Mouse (Mus musculus) kidney, adult 2 months (tissue): ENCODE data around the gene Rai14.

Experiments
- CTCF ChIP-seq: fragments of 200-500 bp; conservative IDR thresholded peaks from 2 replicates; pipeline ENCODE4 v1.5.1; 2011; ENCODE audit warnings: low read depth, mild to moderate bottlenecking, control low read depth, low read length, moderate library complexity, mixed read lengths; ENCODE audit not compliant: insufficient read depth, insufficient read length
- POLR2A ChIP-seq: fragments of 200-500 bp; IDR thresholded peaks from one replicate; pipeline ENCODE4 v1.6.1; 2011; ENCODE audit warnings: low read depth, low read length, control low read depth

GRCm38 (mm10) chr15:10632581-10632980 is 81.8 kb downstream of the Rai14 start:
- TF ChIP-seq CTCF (no peak), POLR2A (no peak)
